Mouse (Mus musculus): ENCODE measurements around the gene Wfdc2. TPM values are rescaled to one million over a fixed set of nuclear protein-coding genes. Genes with fewer than 3 reads are reported as not detected.

Gene Wfdc2
- polyA plus RNA-seq, 1 experiment from 2014 or later: 11.1 TPM

DNA sequence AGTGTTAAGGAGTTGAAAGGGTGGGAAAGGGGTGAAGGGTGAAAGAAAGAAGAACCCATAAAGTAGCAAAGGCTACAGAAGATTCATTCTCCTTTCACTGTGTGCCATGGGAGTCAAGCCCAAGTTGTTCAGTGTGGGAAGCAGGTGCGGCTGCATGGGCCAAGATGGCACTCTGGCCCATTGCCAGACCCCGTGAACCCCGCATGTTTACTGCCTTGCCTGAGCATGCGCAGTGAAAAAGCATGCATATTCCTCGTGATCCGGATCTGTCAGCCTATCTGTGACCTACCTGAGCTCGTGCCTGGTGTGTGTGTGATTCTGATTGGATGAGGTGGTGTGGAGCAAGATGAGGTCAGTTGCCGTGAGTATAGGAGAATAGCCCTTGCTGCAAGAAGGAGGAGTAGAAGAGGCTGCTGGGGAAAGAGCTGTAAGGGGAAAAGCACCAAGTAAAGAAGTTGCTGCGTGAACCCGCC lies 38.9 kb upstream of the Wfdc2 start:
- 70% methylated on average over 10 of the region's 10 CpGs for WGBS
- no peak for ATAC-seq (ENCODE audit: extremely low read depth, insufficient number of reproducible peaks, low FRiP score, low TSS enrichment)
- Histone ChIP-seq H3K9me3 (peaks cover 18% of the 10 kb centered on the region), H3K4me2 (no peak overlapping the region), H3K27me3 (replicated peaks) (peaks cover 24% of the 10 kb centered on the region), H3K4me1 (peaks cover 9% of the 10 kb centered on the region), H3K36me3 (no peaks in the 10 kb centered on the region), H3K9ac (no peak overlapping the region), H3K4me3 (no peak overlapping the region), H3K27ac (replicated peaks) (no peak overlapping the region)

- H3K4me1 ChIP-seq: no peaks in the 10 kb centered on the region
- peaks cover 9% of the 10 kb centered on the region for H3K9me3 ChIP-seq
- 0 out of 2 replicates have a peak, but pooled peaks cover 4% of the 10 kb centered on the region for H3K27me3 ChIP-seq (replicated peaks)
- no peak overlapping the region for H3K4me2 ChIP-seq
- no peak overlapping the region for H3K9ac ChIP-seq
- 58% methylated on average over 5 of the region's 5 CpGs for WGBS
- no peaks in the 10 kb centered on the region for H3K36me3 ChIP-seq
- no peak for ATAC-seq (ENCODE audit: extremely low read depth, insufficient number of reproducible peaks, low FRiP score, low TSS enrichment)
- H3K27ac ChIP-seq (replicated peaks): no peak overlapping the region
- H3K4me3 ChIP-seq: no peak overlapping the region
Observed at GRCm38 (mm10) chr2:164528557-164528956, 33.7 kb upstream of the Wfdc2 start.

- Histone ChIP-seq H3K36me3 (no peaks in the 10 kb centered on the region), H3K4me3 (no peak overlapping the region), H3K9me3 (peaks cover 6% of the 10 kb centered on the region; the same call in 1 of the 2 replicates), H3K4me2 (no peak overlapping the region), H3K27ac (replicated peaks) (no peak overlapping the region), H3K4me1 (no peaks in the 10 kb centered on the region), H3K27me3 (replicated peaks) (0 out of 2 replicates have a peak, but pooled peaks cover 4% of the 10 kb centered on the region), H3K9ac (no peak overlapping the region)
- peak; percentile 14; the same call in 1 of the 2 replicates for ATAC-seq (ENCODE audit: extremely low read depth, insufficient number of reproducible peaks, low FRiP score, low TSS enrichment)
- 6% methylated on average over 3 of the region's 3 CpGs for WGBS
Observed at GRCm38 (mm10) chr2:164531169-164531568, 31.0 kb upstream of the Wfdc2 start.

- Histone ChIP-seq H3K36me3 (no peaks in the 10 kb centered on the region), H3K4me2 (no peak overlapping the region), H3K4me1 (no peaks in the 10 kb centered on the region), H3K9ac (no peak overlapping the region), H3K4me3 (no peak overlapping the region), H3K27ac (replicated peaks) (no peak overlapping the region), H3K27me3 (replicated peaks) (peaks cover 4% of the 10 kb centered on the region; the same call in 1 of the 2 replicates), H3K9me3 (no peaks in the 10 kb centered on the region)
- no peak for ATAC-seq (ENCODE audit: extremely low read depth, insufficient number of reproducible peaks, low FRiP score, low TSS enrichment)
- WGBS: 65% methylated on average over 10 of the region's 10 CpGs
Observed at GRCm38 (mm10) chr2:164534315-164534714, 27.9 kb upstream of the Wfdc2 start.

- no peak for ATAC-seq (ENCODE audit: extremely low read depth, insufficient number of reproducible peaks, low FRiP score, low TSS enrichment)
- Histone ChIP-seq H3K4me3 (no peak overlapping the region), H3K4me1 (no peaks in the 10 kb centered on the region), H3K36me3 (no peaks in the 10 kb centered on the region), H3K9ac (no peak overlapping the region), H3K4me2 (no peak overlapping the region), H3K27me3 (replicated peaks) (peaks cover under 1% of the 10 kb centered on the region), H3K9me3 (no peaks in the 10 kb centered on the region), H3K27ac (replicated peaks) (no peak overlapping the region)
- WGBS: 73% methylated on average over 4 of the region's 4 CpGs
Observed at GRCm38 (mm10) chr2:164537003-164537402, 25.2 kb upstream of the Wfdc2 start.

GRCm38 (mm10) chr2:164540652-164541427 lies 21.4 kb upstream of the Wfdc2 start:
- no peaks in the 10 kb centered on the region; the same call in none of the 2 replicates for H3K27me3 ChIP-seq (replicated peaks)
- no peaks in the 10 kb centered on the region for H3K4me1 ChIP-seq
- WGBS: 31% methylated on average over 8 of the region's 8 CpGs
- H3K9me3 ChIP-seq: 0 out of 2 replicates have a peak, but pooled peaks cover 6% of the 10 kb centered on the region
- no peak for ATAC-seq (ENCODE audit: extremely low read depth, insufficient number of reproducible peaks, low FRiP score, low TSS enrichment)
- no peaks in the 10 kb centered on the region for H3K36me3 ChIP-seq
- H3K9ac ChIP-seq: no peak overlapping the region
- no peak overlapping the region for H3K4me2 ChIP-seq
- H3K4me3 ChIP-seq: no peak overlapping the region
- no peak overlapping the region for H3K27ac ChIP-seq (replicated peaks)

DNA sequence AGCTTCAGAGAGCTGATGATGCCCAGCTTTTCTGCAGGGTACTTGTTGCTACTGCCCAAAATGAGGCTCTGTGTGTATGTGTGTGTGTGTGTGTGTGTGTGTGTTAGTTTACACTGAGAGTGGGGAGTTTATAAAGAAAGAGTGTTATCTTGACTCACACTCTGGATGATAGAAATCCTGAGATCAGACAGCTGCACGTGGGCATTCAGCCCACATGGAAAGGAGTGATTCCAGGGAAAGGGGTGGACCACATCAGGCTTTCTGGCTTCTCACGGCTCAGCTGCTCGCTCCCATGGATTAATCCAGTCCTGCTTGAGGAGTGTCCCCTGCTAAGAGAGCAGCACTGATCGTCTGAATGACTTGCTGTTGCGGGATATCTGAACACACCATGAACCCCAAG lies 20.1 kb upstream of the Wfdc2 start:
- H3K4me2 ChIP-seq: no peak overlapping the region
- no peak overlapping the region for H3K9ac ChIP-seq
- H3K36me3 ChIP-seq: no peaks in the 10 kb centered on the region
- ATAC-seq (ENCODE audit: extremely low read depth, insufficient number of reproducible peaks, low FRiP score, low TSS enrichment): no peak
- H3K4me1 ChIP-seq: no peaks in the 10 kb centered on the region
- H3K4me3 ChIP-seq: no peak overlapping the region
- H3K27ac ChIP-seq (replicated peaks): no peak overlapping the region
- WGBS: 58% methylated on average over 5 of the region's 5 CpGs
- H3K9me3 ChIP-seq: 0 out of 2 replicates have a peak, but pooled peaks cover 6% of the 10 kb centered on the region
- no peaks in the 10 kb centered on the region; the same call in none of the 2 replicates for H3K27me3 ChIP-seq (replicated peaks)

DNA sequence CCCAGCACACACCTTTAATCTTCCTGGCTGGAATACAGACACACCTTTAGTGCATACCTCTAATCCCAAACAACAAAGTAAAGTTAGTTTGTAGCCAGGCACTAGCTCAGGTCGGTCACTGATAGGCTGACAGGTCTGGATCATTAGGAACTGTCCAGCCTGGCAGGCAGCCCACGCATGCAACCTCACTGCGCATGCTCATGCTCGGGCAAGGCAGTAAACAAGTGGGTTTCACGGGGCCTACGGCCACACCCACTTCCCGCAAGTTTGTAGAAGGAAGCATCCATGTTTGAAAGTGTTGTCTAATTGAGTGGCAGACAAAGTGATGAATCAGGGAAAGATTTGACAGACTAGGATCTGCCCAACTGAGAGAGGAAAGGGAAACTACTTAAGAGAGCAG lies 19.6 kb upstream of the Wfdc2 start:
- no peak for ATAC-seq (ENCODE audit: extremely low read depth, insufficient number of reproducible peaks, low FRiP score, low TSS enrichment)
- Histone ChIP-seq H3K27ac (replicated peaks) (no peak overlapping the region), H3K4me2 (no peak overlapping the region), H3K36me3 (no peaks in the 10 kb centered on the region), H3K4me1 (no peaks in the 10 kb centered on the region), H3K4me3 (no peak overlapping the region), H3K9ac (no peak overlapping the region), H3K27me3 (replicated peaks) (no peaks in the 10 kb centered on the region; the same call in none of the 2 replicates), H3K9me3 (0 out of 2 replicates have a peak, but pooled peaks cover 6% of the 10 kb centered on the region)
- WGBS: 78% methylated on average over 7 of the region's 7 CpGs

DNA sequence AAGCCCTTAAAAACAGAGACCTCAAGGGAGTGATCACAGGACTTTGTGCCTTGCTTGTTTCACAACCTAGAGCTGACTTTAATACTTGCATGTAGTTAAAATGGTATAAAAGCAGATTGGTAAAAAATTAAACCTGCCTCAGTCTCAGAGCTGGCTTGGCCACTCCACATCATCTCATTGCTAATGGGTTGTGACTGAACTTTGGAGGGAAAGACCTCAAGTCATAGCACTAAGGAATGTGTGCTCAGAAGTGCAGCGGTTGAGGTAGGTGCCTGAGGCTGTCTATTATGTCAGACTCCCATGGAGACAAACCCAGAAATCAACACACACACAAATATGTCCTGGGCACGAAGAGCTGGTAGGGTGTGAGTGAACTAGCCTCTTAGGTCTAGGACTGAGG lies 18.5 kb upstream of the Wfdc2 start:
- Histone ChIP-seq H3K9me3 (0 out of 2 replicates have a peak, but pooled peaks cover 6% of the 10 kb centered on the region), H3K4me1 (no peaks in the 10 kb centered on the region), H3K4me3 (no peak overlapping the region), H3K9ac (no peak overlapping the region), H3K27ac (replicated peaks) (no peak overlapping the region), H3K27me3 (replicated peaks) (peaks cover 3% of the 10 kb centered on the region), H3K36me3 (no peaks in the 10 kb centered on the region), H3K4me2 (no peak overlapping the region)
- no peak for ATAC-seq (ENCODE audit: extremely low read depth, insufficient number of reproducible peaks, low FRiP score, low TSS enrichment)
- 61% methylated on average over 2 of the region's 2 CpGs for WGBS

DNA sequence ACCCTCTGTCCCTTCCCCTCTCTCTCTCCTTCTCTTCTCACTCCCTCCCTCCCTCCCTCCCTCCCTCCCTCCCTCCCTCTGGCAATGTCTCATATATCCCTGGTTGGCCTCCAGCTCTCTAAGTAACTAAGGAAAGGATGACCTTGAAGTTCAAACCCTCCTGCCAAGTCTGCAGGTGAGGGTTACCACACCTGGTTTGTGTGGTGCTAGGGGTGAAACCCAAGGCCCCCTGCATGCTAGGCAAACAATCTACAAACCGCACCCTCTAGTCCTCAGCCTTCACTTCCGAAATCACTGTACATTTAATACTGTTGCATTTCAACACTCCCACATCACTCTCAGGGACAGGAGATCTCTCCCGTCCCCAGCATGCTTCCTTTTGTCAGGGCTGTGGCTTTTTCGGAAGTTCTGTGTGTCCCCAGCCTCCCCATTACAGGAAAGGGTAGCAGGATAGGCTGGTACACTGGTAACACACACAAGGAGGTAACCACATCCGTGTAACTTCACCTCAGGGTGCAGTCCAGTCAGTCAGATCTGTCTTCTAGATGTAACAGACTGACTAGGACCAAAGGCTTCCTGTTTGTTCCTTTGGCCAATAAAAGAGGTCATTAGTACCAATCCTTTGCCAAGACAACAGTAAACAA lies 17.6 kb upstream of the Wfdc2 start:
- no peak overlapping the region for H3K4me3 ChIP-seq
- no peak overlapping the region for H3K4me2 ChIP-seq
- no peak overlapping the region for H3K27ac ChIP-seq (replicated peaks)
- H3K4me1 ChIP-seq: no peaks in the 10 kb centered on the region
- peaks cover 4% of the 10 kb centered on the region for H3K27me3 ChIP-seq (replicated peaks)
- 45% methylated on average over 5 of the region's 5 CpGs for WGBS
- H3K36me3 ChIP-seq: no peaks in the 10 kb centered on the region
- no peak overlapping the region for H3K9ac ChIP-seq
- H3K9me3 ChIP-seq: 0 out of 2 replicates have a peak, but pooled peaks cover 6% of the 10 kb centered on the region
- no peak for ATAC-seq (ENCODE audit: extremely low read depth, insufficient number of reproducible peaks, low FRiP score, low TSS enrichment)

DNA sequence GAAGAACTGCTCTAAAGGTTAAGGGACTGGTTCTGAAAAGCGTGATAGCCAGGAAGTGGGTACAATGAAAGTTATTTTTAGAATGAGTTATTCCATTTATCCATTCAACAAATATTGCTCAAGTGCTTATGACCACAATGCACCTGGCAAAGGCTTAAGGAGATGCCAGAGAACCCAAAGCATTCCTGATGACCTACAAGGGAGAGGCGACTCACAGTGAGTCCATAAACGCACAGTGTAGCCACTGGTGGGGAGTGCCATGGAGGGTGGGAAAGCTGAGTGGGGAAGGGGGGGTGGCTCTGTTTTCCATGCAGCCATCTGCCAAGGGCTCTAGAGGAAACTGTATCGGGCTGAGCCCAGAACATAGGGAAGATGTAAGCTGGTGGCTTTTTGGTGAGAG lies 12.9 kb upstream of the Wfdc2 start:
- Histone ChIP-seq H3K4me3 (no peak overlapping the region), H3K4me2 (no peak overlapping the region), H3K36me3 (no peaks in the 10 kb centered on the region), H3K9me3 (no peaks in the 10 kb centered on the region), H3K4me1 (peaks cover 7% of the 10 kb centered on the region; the same call in 1 of the 2 replicates), H3K9ac (no peak overlapping the region), H3K27ac (replicated peaks) (no peak overlapping the region), H3K27me3 (replicated peaks) (peaks cover 18% of the 10 kb centered on the region)
- no peak for ATAC-seq (ENCODE audit: extremely low read depth, insufficient number of reproducible peaks, low FRiP score, low TSS enrichment)
- 40% methylated on average over 4 of the region's 4 CpGs for WGBS
